Mouse (Mus musculus): ENCODE data around the gene C2. TPM values are rescaled to one million over a fixed set of nuclear protein-coding genes. Genes with fewer than 3 reads are reported as not detected.

C2 gene
- polyA plus RNA-seq, 1 experiment from 2014 or later = 0.94 TPM

DNA sequence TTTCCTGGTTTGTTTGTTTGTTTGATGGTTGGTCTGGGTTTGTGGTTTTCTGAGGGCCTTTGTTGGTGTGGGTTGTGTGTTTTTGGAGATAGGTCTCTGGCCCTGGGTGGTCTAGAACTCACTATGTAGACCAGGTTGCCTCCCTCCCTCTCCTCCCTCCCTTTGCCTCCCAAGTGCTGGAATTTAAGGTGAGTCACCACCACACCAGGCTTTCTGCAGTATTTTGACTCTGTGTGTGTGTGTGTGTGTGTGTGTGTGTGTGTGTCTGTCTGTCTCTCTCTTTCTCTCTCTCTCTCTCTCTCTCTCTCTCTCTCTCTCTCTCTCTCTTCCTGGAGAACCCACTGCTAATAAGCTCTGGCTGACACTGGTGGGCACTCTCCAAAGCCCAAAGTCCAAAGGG is 16.9 kb downstream of the C2 start:
- H3K4me2 ChIP-seq = no peak overlapping the region
- no peak overlapping the region for H3K9ac ChIP-seq (ENCODE audit: low read depth, low read length)
- H3K4me3 ChIP-seq (ENCODE audit: low read depth, low read length) = no peak overlapping the region
- H3K9me3 ChIP-seq (replicated peaks; ENCODE audit: control insufficient read depth, low read length) = no peaks in the 10 kb centered on the region
- H3K27ac ChIP-seq (ENCODE audit: low read depth, low read length) = no peak overlapping the region
- H3K27me3 ChIP-seq (ENCODE audit: control insufficient read depth, insufficient read depth, low read length) = no peaks in the 10 kb centered on the region; the same call in 1 of the 2 replicates
- ATAC-seq (replicated peaks; ENCODE audit: insufficient number of reproducible peaks, low FRiP score, low TSS enrichment) = no peak
- no peaks in the 10 kb centered on the region for H3K36me3 ChIP-seq (ENCODE audit: control insufficient read depth, insufficient read depth, low read length)
- peaks cover 8% of the 10 kb centered on the region; the same call in 1 of the 2 replicates for H3K4me1 ChIP-seq (ENCODE audit: control insufficient read depth, insufficient read depth, low read length)

DNA sequence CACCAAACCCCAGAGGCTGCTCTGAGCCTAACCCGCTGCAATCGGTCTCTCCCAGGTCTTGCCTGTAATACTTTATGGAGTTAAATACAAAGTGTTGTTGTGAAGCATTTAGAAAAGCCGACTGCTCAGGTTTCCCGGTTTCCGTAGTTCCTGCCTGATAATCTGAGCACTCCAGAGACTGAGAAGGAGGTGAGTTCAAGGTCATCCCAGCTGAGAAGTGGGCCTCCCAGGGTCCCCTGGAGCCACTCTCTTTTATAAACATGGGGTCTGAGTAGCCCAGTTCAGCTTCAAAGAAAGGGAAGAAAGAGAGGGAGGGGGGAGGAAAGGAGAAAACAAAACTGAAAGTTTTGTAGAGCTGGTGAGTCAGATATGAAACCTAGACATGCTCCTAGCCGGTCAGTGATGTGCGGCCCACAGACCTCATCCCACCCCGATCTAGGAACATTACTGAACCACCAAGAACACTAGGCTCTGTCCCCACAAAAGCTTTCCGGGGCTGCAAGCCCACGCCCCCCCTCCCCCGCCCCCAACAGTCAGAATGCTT is 18.7 kb downstream of the C2 start, which contains the start of gene Zbtb12:
TSS of gene Zbtb12 (plus strand) at position 148 of the 544 bp plus-strand sequence.
- Histone ChIP-seq H3K4me3 (ENCODE audit: low read depth, low read length) (no peak within 1 kb of the TSS), H3K9me3 (replicated peaks; ENCODE audit: control insufficient read depth, low read length) (no peaks in the 10 kb centered on the region), H3K9ac (ENCODE audit: low read depth, low read length) (peak within 1 kb of the TSS; percentile 39; the same call in 1 of the 2 replicates), H3K4me2 (no peak within 1 kb of the TSS), H3K36me3 (ENCODE audit: control insufficient read depth, insufficient read depth, low read length) (no peaks in the 10 kb centered on the region), H3K27ac (ENCODE audit: low read depth, low read length) (no peak within 1 kb of the TSS), H3K27me3 (ENCODE audit: control insufficient read depth, insufficient read depth, low read length) (no peaks in the 10 kb centered on the region; the same call in 1 of the 2 replicates), H3K4me1 (ENCODE audit: control insufficient read depth, insufficient read depth, low read length) (peaks cover 8% of the 10 kb centered on the region; the same call in 1 of the 2 replicates)
- ATAC-seq (replicated peaks; ENCODE audit: insufficient number of reproducible peaks, low FRiP score, low TSS enrichment) = no peak
- 55% methylated on average over 11 of the region's 11 CpGs for WGBS (ENCODE audit: insufficient replicate concordance)

DNA sequence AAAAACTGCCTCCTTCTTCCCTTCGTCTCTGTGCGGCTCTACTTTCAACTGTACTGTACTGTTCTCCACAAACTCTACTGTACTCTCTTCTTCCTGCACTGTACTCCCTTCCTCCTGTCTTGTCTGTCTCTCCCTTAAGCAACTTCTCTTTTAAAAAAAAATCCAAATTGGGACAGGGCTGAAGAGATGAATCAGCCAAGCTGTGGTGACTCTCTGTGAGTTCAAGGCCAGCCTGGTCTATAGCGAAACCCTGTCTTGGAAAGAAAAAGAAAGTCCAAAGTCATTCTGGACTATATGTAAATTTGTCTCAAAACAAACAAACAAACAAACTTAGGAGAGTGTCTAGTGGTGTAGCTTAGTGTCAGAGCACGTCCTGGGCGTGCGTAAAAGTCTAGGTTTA is 23.7 kb downstream of the C2 start:
- Histone ChIP-seq H3K27ac (ENCODE audit: low read depth, low read length) (no peak overlapping the region), H3K9me3 (replicated peaks; ENCODE audit: control insufficient read depth, low read length) (no peaks in the 10 kb centered on the region), H3K4me1 (ENCODE audit: control insufficient read depth, insufficient read depth, low read length) (peaks cover 2% of the 10 kb centered on the region; the same call in 1 of the 2 replicates), H3K9ac (ENCODE audit: low read depth, low read length) (no peak overlapping the region), H3K4me3 (ENCODE audit: low read depth, low read length) (no peak overlapping the region), H3K27me3 (ENCODE audit: control insufficient read depth, insufficient read depth, low read length) (no peaks in the 10 kb centered on the region), H3K4me2 (no peak overlapping the region), H3K36me3 (ENCODE audit: control insufficient read depth, insufficient read depth, low read length) (no peaks in the 10 kb centered on the region)
- ATAC-seq (replicated peaks; ENCODE audit: insufficient number of reproducible peaks, low FRiP score, low TSS enrichment) = no peak
- 88% methylated on average over 6 of the region's 6 CpGs for WGBS (ENCODE audit: insufficient replicate concordance)

DNA sequence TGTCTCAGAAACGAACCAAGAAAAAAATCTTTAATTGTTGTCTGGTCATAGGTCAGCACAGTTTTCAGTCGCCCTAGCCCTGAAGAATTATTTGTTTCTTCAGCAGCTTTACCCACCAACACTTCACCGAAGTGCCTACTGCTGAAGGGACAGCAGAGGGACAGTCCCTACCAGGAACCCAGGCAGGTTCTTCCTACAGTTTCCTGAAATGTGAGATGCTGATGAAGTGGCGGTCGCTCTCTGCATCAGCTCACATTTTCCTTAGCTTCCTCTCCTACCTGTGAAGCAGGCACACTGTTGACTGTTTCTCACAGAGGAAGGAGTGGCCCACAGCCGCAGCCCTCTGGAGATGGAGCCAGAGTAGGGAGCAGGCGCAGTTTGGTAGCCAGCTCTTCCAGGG is 32.1 kb downstream of the C2 start:
- Histone ChIP-seq H3K36me3 (ENCODE audit: control insufficient read depth, insufficient read depth, low read length) (no peaks in the 10 kb centered on the region), H3K27me3 (ENCODE audit: control insufficient read depth, insufficient read depth, low read length) (peaks cover 9% of the 10 kb centered on the region), H3K9ac (ENCODE audit: low read depth, low read length) (no peak overlapping the region), H3K27ac (ENCODE audit: low read depth, low read length) (no peak overlapping the region), H3K4me2 (no peak overlapping the region), H3K4me3 (ENCODE audit: low read depth, low read length) (no peak overlapping the region), H3K9me3 (replicated peaks; ENCODE audit: control insufficient read depth, low read length) (no peaks in the 10 kb centered on the region), H3K4me1 (ENCODE audit: control insufficient read depth, insufficient read depth, low read length) (no peaks in the 10 kb centered on the region)
- 59% methylated on average over 7 of the region's 7 CpGs for WGBS (ENCODE audit: insufficient replicate concordance)
- ATAC-seq (replicated peaks; ENCODE audit: insufficient number of reproducible peaks, low FRiP score, low TSS enrichment) = no peak

DNA sequence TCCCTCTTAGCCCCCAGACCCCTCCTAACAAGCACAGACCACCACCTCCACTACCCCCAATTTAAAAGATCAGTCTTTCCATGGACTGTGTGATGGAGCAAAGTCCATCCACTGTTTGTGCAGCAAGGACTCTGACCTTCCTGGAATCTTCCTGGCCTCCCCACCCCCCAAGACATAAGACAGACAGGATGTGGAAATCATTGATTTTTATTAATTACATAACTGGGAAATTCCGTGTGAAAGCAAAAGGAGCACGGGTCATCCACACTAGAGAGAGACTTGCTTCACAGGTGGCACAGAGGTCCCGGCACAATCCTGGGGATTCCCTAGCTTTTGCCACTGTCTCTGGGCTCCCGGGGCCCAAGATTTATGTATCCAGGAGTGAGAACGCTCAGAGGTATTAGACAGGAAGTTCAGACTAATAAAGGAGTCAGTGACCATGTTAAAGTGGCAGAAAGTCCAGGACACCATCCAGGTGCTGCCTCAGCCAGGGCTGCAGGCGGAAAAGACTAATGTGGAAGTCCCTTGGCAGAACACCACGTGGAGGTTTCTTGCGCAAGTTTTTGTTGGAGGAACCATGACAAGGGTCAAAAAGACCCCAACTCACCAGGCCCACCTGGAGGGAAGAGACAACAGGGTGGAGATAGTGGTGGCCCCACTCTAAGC is 35.5 kb downstream of the C2 start, which contains the start of gene Cfb:
TSS of gene Cfb (minus strand) at position 103 of the 666 bp plus-strand sequence.
- H3K36me3 ChIP-seq (ENCODE audit: control insufficient read depth, insufficient read depth, low read length) = no peaks in the 10 kb centered on the region
- H3K4me3 ChIP-seq (ENCODE audit: low read depth, low read length) = no peak within 1 kb of the TSS
- no peaks in the 10 kb centered on the region for H3K4me1 ChIP-seq (ENCODE audit: control insufficient read depth, insufficient read depth, low read length)
- H3K27me3 ChIP-seq (ENCODE audit: control insufficient read depth, insufficient read depth, low read length) = peaks cover 9% of the 10 kb centered on the region
- no peak within 1 kb of the TSS for H3K9ac ChIP-seq (ENCODE audit: low read depth, low read length)
- H3K9me3 ChIP-seq (replicated peaks; ENCODE audit: control insufficient read depth, low read length) = no peaks in the 10 kb centered on the region
- no peak within 1 kb of the TSS for H3K27ac ChIP-seq (ENCODE audit: low read depth, low read length)
- ATAC-seq (replicated peaks; ENCODE audit: insufficient number of reproducible peaks, low FRiP score, low TSS enrichment) = no peak
- H3K4me2 ChIP-seq = no peak within 1 kb of the TSS
- WGBS (ENCODE audit: insufficient replicate concordance) = 64% methylated on average over 8 of the region's 8 CpGs

DNA sequence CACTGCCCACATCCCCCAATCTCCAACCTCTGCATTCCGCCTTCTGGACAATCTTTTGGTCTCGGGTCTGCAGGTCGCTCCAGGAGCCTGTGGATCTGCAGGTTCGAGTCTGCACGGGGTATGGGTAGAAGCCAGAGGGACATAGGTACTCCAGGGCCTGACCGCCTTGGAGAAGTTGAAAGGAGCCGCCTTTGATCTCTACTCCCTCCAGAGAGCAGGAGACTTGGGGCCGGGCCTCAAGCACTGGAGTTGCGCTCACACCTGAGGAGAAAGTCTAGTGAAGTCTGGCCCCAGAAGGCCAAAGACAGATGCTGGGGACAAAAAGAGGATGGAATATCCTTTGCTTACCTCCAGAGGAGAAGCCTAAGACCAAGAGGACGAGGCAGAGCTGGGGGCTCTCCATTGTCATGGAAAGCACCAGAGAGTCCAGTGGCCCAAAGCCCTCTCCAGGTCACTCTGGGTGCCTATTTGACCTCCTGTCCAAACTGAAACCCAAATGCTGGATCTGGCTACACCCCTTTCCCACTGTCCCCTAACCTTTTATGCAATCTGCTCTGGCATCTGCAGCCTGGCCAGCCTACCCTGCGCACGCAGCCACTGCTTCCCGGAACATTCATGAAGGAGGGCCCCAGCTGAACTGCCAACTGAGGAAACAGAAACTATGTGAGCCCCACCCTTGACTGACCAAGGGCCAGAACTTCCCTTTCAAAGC is 36.2 kb downstream of the C2 start:
- Histone ChIP-seq H3K4me3 (ENCODE audit: low read depth, low read length) (no peak overlapping the region), H3K36me3 (ENCODE audit: control insufficient read depth, insufficient read depth, low read length) (no peaks in the 10 kb centered on the region), H3K9me3 (replicated peaks; ENCODE audit: control insufficient read depth, low read length) (no peaks in the 10 kb centered on the region), H3K4me1 (ENCODE audit: control insufficient read depth, insufficient read depth, low read length) (no peaks in the 10 kb centered on the region), H3K4me2 (no peak overlapping the region), H3K27me3 (ENCODE audit: control insufficient read depth, insufficient read depth, low read length) (peaks cover 9% of the 10 kb centered on the region), H3K27ac (ENCODE audit: low read depth, low read length) (no peak overlapping the region), H3K9ac (ENCODE audit: low read depth, low read length) (no peak overlapping the region)
- whole genome bisulfite sequencing (ENCODE audit: insufficient replicate concordance) = 66% methylated on average over 13 of the region's 13 CpGs
- ATAC-seq (replicated peaks; ENCODE audit: insufficient number of reproducible peaks, low FRiP score, low TSS enrichment) = no peak

DNA sequence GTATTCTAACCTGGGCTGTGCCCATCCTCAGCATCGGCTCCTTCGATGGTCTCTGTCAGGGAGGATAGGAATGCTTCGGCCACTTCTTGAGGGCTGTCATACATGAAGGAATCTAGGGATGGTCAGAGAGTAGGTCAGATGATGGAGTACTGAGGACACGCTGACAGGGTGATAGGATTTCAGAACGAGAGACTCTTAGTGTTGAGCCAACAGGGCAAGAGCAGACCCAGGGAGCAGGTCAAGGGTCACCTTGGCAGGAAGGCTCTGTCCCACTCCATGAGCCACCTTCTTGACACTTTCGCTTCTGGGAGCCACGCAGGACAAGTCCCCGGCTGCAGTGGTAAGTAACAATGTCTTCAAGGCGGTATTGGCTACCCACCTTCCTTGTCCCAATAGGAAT is 37.6 kb downstream of the C2 start:
- ATAC-seq (replicated peaks; ENCODE audit: insufficient number of reproducible peaks, low FRiP score, low TSS enrichment) = no peak
- Histone ChIP-seq H3K36me3 (ENCODE audit: control insufficient read depth, insufficient read depth, low read length) (peaks cover 4% of the 10 kb centered on the region; the same call in 1 of the 2 replicates), H3K27me3 (ENCODE audit: control insufficient read depth, insufficient read depth, low read length) (peaks cover 9% of the 10 kb centered on the region), H3K9me3 (replicated peaks; ENCODE audit: control insufficient read depth, low read length) (no peaks in the 10 kb centered on the region), H3K4me3 (ENCODE audit: low read depth, low read length) (no peak overlapping the region), H3K9ac (ENCODE audit: low read depth, low read length) (no peak overlapping the region), H3K4me2 (no peak overlapping the region), H3K27ac (ENCODE audit: low read depth, low read length) (no peak overlapping the region), H3K4me1 (ENCODE audit: control insufficient read depth, insufficient read depth, low read length) (no peaks in the 10 kb centered on the region)
- WGBS (ENCODE audit: insufficient replicate concordance) = 76% methylated on average over 9 of the region's 9 CpGs

DNA sequence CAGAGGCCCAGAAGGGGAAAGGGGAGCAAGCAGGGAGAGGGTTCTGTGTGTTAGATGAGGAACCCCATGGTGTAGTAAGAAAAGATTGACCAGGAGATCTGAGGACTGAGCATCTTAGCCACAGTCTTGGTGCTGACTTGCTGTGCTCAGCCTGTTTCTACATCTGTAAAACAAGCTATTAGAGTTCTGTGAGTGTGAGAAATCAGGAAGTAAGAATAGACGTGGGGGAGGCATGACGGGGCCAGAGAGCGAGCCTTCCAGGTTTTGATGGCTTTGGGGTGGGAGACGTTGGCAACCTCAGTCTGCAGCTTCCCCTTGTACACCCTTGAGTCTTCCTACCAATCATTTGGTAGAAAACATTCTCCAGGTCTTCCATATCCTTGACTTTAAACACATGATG is 39.4 kb downstream of the C2 start:
- no peak overlapping the region for H3K4me2 ChIP-seq
- no peak overlapping the region for H3K27ac ChIP-seq (ENCODE audit: low read depth, low read length)
- no peak overlapping the region for H3K4me3 ChIP-seq (ENCODE audit: low read depth, low read length)
- no peak overlapping the region for H3K9ac ChIP-seq (ENCODE audit: low read depth, low read length)
- no peaks in the 10 kb centered on the region for H3K9me3 ChIP-seq (replicated peaks; ENCODE audit: control insufficient read depth, low read length)
- ATAC-seq (replicated peaks; ENCODE audit: insufficient number of reproducible peaks, low FRiP score, low TSS enrichment) = no peak
- peaks cover 17% of the 10 kb centered on the region; the same call in 1 of the 2 replicates for H3K36me3 ChIP-seq (ENCODE audit: control insufficient read depth, insufficient read depth, low read length)
- 87% methylated on average over 4 of the region's 4 CpGs for WGBS (ENCODE audit: insufficient replicate concordance)
- H3K27me3 ChIP-seq (ENCODE audit: control insufficient read depth, insufficient read depth, low read length) = peaks cover 9% of the 10 kb centered on the region
- H3K4me1 ChIP-seq (ENCODE audit: control insufficient read depth, insufficient read depth, low read length) = no peaks in the 10 kb centered on the region

Data from heart, embryonic 11.5 days (tissue).